Mouse (Mus musculus) 3T3-L1 (cell line): ENCODE results near the gene Gpr37l1.

ENCODE experiments used
- DNase-seq: peaks from one replicate; pipeline ENCODE4 v3.0.0-alpha.2; 2015; ENCODE audit warnings: low read depth, low spot score

The Gpr37l1 gene

GRCm38 (mm10) chr1:135181880-135182623, 14.6 kb upstream of the Gpr37l1 start:
- DNase-seq = no peak

GRCm38 (mm10) chr1:135181275-135181674, 13.8 kb upstream of the Gpr37l1 start:
- no peak for DNase-seq

GRCm38 (mm10) chr1:135180830-135181229, 13.3 kb upstream of the Gpr37l1 start:
- no peak for DNase-seq

DNA sequence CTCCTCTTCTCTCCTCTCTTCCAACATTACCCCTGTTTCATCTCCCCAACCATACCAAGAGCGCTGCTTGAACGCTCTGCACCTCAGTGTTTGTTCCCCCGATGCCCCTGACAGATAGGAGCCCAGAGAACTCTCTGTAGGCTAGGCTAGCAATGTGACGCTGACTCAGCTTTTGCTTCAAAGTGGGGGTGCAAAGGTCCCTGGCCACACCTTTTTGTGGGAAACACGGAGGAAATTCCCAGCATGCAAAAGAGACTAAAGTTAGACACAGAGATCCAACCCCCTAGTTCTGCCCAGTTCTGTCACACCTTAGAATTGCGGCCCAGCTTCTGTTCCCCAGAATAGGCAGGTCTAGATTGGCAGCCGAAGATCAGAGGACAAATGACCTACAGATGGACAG, 11.4 kb upstream of the Gpr37l1 start:
- no peak for DNase-seq

- DNase-seq = no peak
These were observed 10.2 kb upstream of the Gpr37l1 start for GRCm38 (mm10) chr1:135177724-135178123.

GRCm38 (mm10) chr1:135175176-135175575, 7.7 kb upstream of the Gpr37l1 start:
- DNase-seq = no peak

- no peak for DNase-seq
These were observed 5.8 kb upstream of the Gpr37l1 start for GRCm38 (mm10) chr1:135173311-135173710.

GRCm38 (mm10) chr1:135171984-135172383, 4.5 kb upstream of the Gpr37l1 start:
- DNase-seq = peak; percentile 90

GRCm38 (mm10) chr1:135171202-135171601, 3.7 kb upstream of the Gpr37l1 start:
- DNase-seq = no peak

DNA sequence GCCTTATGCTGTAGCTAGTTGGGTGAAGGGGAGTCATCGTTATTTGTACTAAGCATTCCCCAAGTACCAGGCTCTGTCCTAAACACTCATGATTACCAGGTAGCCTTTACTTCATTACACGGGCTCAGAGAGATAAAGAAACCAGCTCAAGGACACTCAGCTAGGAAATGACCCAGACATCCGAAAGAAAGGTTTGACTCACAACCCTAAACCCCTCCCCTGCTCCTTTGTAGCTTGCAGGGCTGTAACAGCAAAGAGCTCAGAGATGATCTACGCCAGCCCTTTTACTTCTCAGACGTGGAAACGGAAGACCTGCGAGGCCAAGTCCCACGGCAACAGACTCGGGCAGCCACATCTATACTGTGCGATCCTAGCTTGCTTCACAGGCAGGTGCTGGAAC, 2.8 kb upstream of the Gpr37l1 start:
- no peak for DNase-seq

GRCm38 (mm10) chr1:135169556-135170224, 2.2 kb upstream of the Gpr37l1 start:
- no peak for DNase-seq

DNA sequence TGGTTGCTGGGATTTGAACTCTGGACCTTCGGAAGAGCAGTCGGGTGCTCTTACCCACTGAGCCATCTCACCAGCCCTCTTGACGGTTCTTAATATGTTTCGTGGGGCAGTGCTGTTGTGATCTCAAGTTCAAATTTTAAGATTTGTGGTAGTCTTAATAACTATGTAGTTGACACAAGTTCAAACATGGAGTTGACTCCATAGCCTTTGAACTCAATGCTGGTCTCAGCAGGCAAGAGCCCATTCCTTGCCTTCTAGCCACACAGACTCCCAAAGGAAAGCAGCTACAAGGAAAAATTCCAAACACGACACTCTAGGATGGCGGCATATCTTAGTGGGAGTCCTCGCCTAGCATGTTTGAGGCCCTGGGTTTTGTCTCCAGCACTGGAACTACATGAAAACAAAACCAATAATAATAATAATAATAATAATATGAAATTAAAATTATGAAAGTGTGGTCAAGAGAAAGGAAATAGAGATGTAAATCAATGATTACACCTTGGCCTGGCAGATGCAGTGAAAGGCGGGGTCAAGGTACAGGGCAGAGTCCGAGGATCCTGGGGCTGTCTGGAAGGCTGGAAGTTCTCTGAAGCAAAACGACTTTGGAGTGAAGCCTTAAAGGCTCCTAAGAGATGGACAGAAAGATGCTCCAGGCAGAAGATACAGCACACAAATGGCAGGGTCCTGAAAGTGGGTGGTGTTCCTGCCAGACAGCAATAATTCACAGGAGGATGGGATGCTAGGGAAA, 1.1 kb upstream of the Gpr37l1 start:
- DNase-seq = no peak

DNA sequence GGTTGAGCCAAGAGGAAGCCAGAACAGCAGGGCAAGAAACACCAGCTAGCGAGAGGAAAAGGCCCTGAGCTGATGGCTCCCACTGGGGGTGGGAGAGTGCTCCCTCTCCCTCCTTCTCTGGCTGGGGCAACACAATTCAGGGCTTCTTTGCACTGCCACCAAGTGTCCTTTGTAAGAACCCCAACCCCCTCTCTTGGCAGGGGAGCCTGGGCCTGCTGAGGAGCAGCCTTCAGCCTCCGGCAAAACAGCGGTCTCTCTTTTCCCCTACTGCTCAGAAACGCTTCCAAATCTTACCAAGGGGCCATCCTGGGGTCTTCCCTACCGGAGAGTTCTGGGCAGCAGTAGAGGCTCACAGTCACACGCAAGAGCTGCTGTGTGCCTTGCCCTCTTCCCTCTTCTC, 4.8 kb downstream of the Gpr37l1 start:
- DNase-seq = no peak

GRCm38 (mm10) chr1:135160411-135161050, 7.0 kb downstream of the Gpr37l1 start:
- no peak for DNase-seq

- no peak for DNase-seq
These were observed 7.8 kb downstream of the Gpr37l1 start for GRCm38 (mm10) chr1:135159556-135160123.

DNA sequence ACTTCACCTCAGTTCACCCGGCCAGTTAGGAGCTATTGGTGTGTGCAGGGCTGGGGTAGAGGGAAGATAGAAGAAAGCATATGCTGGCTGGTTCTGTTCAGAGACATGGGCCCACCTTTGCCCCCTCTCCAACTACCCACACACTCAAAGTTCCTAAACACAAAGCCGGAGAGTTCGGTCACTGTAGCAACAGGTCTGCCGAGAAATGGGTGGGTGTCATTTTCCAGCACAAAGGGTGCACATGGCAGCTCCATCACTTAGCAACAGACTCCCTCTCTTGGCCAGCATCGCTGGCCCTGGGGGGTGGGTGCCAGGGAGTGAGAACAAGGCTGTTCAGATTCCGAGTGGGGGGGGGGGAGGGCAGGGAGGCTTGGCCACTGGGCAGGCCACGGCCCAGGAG, 8.4 kb downstream of the Gpr37l1 start:
- DNase-seq = no peak

DNA sequence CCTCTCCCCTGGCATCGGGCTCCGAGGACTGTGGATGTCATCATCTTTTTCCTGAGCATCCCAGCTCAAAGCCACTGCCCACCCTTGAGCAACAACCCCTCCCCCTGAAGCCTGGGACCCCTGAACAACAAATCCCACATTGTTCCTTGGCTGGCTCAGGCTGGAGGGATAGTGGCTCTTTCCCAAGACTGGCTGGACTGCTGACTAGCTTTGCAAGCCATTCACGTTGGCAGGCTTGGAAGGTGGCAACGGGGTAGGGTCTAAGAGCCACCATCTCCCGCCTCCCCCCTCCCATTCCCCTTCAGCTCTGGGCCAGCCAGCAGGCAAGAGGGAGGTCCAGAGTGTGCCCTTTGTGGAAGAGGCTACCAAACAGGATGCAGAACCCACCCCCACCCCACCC, 8.8 kb downstream of the Gpr37l1 start:
- DNase-seq = no peak

DNA sequence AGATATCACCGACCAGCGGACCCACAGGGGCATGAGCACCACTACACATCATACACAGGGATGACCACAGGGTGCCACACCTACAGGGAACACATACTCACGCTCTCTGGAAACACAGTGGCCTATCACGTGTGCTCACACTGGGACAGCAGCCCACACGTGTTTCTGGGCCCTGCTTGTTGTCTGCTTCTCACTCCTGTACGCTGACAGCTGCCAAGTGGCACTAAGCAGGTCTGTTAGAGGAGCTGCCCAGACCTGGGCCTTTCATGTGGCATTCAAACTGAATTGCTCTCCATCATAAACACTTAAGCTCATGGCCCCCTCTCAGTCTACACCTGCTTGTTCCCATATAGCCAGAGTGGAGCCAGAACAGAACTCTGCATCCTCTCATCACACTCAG, 11.2 kb downstream of the Gpr37l1 start:
- no peak for DNase-seq

- DNase-seq = peak; percentile 92
These were observed 13.0 kb downstream of the Gpr37l1 start for GRCm38 (mm10) chr1:135154411-135154959.

DNA sequence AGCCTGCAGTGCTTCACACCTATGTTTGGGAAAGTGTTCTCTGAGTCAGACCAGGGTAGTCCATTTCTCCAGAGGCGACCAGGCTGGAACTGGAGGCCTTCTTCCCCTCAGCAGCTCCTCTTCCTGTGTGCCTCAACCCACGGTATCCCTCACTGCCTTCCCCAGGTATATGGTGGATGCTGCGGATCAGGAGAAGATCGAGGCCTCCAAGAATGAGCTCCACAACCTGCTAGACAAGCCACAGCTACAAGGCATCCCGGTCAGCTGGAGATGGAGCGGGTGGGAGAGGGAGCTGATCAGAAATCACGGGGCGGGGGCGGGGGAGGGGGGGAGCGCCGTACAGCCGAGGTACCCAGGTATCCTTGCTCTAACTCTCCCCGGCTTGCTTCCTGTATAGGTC, 13.5 kb downstream of the Gpr37l1 start:
- DNase-seq = no peak

GRCm38 (mm10) chr1:135148996-135149395, 18.5 kb downstream of the Gpr37l1 start:
- no peak for DNase-seq
